Mouse (Mus musculus) midbrain, embryonic 16.5 days (tissue): Measurements from ENCODE around the gene Acsl5. TPM values are rescaled to one million over a fixed set of nuclear protein-coding genes. Genes with fewer than 3 reads are reported as not detected.

Source experiments
- ATAC-seq: fragments of 200-750 bp; cut with Nextera tagmentation; 2 replicates; pipeline ENCODE4 v1.8.0; 2017; ENCODE audit warnings: moderate TSS enrichment
- H3K27ac ChIP-seq: fragments of 300-500 bp; sonication (generic); 2 replicates; pipeline ENCODE4 v1.5.1; 2014; ENCODE audit warnings: mild to moderate bottlenecking, low read length, mixed read lengths
- H3K27me3 ChIP-seq: fragments of 300-500 bp; sonication (generic); 2 replicates; pipeline ENCODE4 v1.6.1; 2014; ENCODE audit warnings: low read depth, low read length, mixed read lengths; ENCODE audit not compliant: control insufficient read depth, insufficient read depth
- H3K36me3 ChIP-seq: fragments of 300-500 bp; sonication (generic); 2 replicates; pipeline ENCODE4 v1.6.1; 2014; ENCODE audit warnings: mild to moderate bottlenecking, low read length, moderate library complexity, mixed read lengths; ENCODE audit not compliant: control insufficient read depth, insufficient read depth
- H3K4me1 ChIP-seq: fragments of 300-500 bp; sonication (generic); 2 replicates; pipeline ENCODE4 v1.6.1; 2014; ENCODE audit warnings: mild to moderate bottlenecking, low read length, mixed read lengths; ENCODE audit not compliant: control insufficient read depth, insufficient read depth
- H3K4me2 ChIP-seq: fragments of 300-500 bp; sonication (generic); 2 replicates; pipeline ENCODE4 v1.6.1; 2014; ENCODE audit warnings: mild to moderate bottlenecking, low read length, mixed read lengths
- H3K4me3 ChIP-seq: fragments of 300-500 bp; sonication (generic); 2 replicates; pipeline ENCODE4 v1.5.1; 2014; ENCODE audit warnings: low read depth, mild to moderate bottlenecking, low read length, moderate library complexity, mixed read lengths
- H3K9ac ChIP-seq: fragments of 300-500 bp; sonication (generic); 2 replicates; pipeline ENCODE4 v1.6.1; 2014; ENCODE audit warnings: low read depth, low read length, mixed read lengths
- H3K9me3 ChIP-seq: fragments of 300-500 bp; sonication (generic); replicated peaks from 2 replicates; pipeline ENCODE4 v1.6.1; 2014; ENCODE audit warnings: mild to moderate bottlenecking, low read length, mixed read lengths; ENCODE audit not compliant: control insufficient read depth, poor library complexity, severe bottlenecking
- WGBS: fragments of 180-500 bp; shearing (Covaris S2); extraction: QIAGEN DNeasy Blood & Tissue Kit; methylation state at CpG from one replicate; pipeline ENCODE4 v1.1.7; 2014; 5-methylcytosine and 5-hydroxymethylcytosine counted together
- polyA plus RNA-seq: library from polyadenylated mRNA; unstranded; fragments of >200 nt; fragmentation: Nextera tagmentation; extraction: Ambion mirVana; gene quantifications from 2 replicates; pipeline ENCODE4 v1.2.1, GENCODE M21; 2015

Gene Acsl5
- polyA plus RNA-seq, 1 experiment from 2014 or later: 14.7 TPM

GRCm38 (mm10) chr19:55250451-55250850 is 1.3 kb upstream of the Acsl5 start:
- 87% methylated on average over 5 of the region's 5 CpGs for WGBS

GRCm38 (mm10) chr19:55253239-55253569 is 1.5 kb downstream of the Acsl5 start:
- no peaks in the 10 kb centered on the region for H3K36me3 ChIP-seq
- H3K4me1 ChIP-seq: peaks cover 21% of the 10 kb centered on the region
- 3% methylated on average over 9 of the region's 9 CpGs for WGBS
- no peak for ATAC-seq
- peak overlapping the region; percentile 39 for H3K4me3 ChIP-seq
- no peaks in the 10 kb centered on the region for H3K27me3 ChIP-seq
- H3K9ac ChIP-seq: peak overlapping the region; percentile 52
- peak overlapping the region; percentile 59 for H3K4me2 ChIP-seq
- H3K9me3 ChIP-seq: no peaks in the 10 kb centered on the region
- peak overlapping the region; percentile 40 for H3K27ac ChIP-seq

More at GRCm38 (mm10) chr19:55250451-55250850, 1.3 kb upstream of the Acsl5 start:
- Histone ChIP-seq H3K9ac (no peak overlapping the region), H3K4me1 (peaks cover 21% of the 10 kb centered on the region), H3K4me2 (no peak overlapping the region), H3K36me3 (no peaks in the 10 kb centered on the region), H3K4me3 (no peak overlapping the region), H3K9me3 (no peaks in the 10 kb centered on the region), H3K27ac (no peak overlapping the region), H3K27me3 (no peaks in the 10 kb centered on the region)
- no peak for ATAC-seq

DNA sequence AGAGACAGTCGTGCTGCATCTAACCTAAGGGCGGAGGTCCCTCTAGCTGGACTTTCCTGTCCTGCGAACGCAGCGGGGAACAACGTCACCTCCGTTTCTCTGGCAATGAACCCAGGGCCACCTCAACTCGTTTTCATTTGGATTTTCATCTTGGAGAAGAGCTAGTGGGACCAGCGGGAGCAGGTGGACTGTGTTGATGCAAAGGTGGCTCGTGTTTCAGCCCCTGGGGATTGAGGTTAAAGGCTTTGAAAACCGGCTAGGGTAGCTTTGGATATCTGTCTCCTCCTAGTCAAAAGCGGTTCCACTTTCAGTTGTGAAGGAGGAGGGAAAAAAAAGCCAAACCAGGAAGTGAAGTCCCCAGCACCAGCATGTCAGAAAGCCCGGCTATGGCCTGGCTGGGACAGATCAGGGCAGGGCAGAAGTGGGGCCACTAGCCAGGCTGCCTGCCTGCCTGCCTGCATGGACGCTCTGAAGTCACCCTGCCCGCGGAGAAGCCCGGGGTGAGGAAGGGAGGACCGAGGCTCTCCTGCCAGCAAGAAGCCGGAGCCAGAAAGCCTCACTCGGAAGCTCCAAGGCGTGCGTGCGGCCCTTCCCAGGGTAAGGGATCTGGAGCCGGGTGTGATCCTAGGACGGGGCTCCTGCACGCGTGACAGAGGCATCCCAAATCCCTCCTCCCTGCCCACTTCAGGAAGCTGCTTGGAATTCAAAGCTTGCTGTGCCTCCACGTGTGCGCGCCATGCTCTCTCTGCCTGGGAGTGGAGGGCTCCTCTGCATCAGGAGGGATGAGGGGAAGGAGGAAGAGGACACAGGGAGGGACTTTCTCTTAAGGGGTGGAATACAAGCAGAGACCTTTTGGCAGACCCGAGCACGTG is 2.1 kb downstream of the Acsl5 start:
- H3K4me2 ChIP-seq: peak overlapping the region; percentile 59
- H3K36me3 ChIP-seq: no peaks in the 10 kb centered on the region
- H3K4me1 ChIP-seq: peaks cover 21% of the 10 kb centered on the region
- under 1% methylated on average over 32 of the region's 32 CpGs for WGBS
- no peaks in the 10 kb centered on the region for H3K27me3 ChIP-seq
- peak overlapping the region; percentile 40 for H3K27ac ChIP-seq
- H3K9ac ChIP-seq: peak overlapping the region; percentile 52
- peak overlapping the region; percentile 39 for H3K4me3 ChIP-seq
- ATAC-seq: peak; percentile 77
- no peaks in the 10 kb centered on the region for H3K9me3 ChIP-seq

- Histone ChIP-seq H3K27me3 (no peaks in the 10 kb centered on the region), H3K9me3 (no peaks in the 10 kb centered on the region), H3K4me3 (peak overlapping the region; percentile 39), H3K36me3 (no peaks in the 10 kb centered on the region), H3K27ac (peak overlapping the region; percentile 40), H3K9ac (peak overlapping the region; percentile 52), H3K4me1 (peaks cover 21% of the 10 kb centered on the region), H3K4me2 (peak overlapping the region; percentile 59)
- peak; percentile 76 for ATAC-seq
- WGBS: 7% methylated on average over 5 of the region's 5 CpGs
These were observed 2.8 kb downstream of the Acsl5 start for GRCm38 (mm10) chr19:55254513-55255016.

DNA sequence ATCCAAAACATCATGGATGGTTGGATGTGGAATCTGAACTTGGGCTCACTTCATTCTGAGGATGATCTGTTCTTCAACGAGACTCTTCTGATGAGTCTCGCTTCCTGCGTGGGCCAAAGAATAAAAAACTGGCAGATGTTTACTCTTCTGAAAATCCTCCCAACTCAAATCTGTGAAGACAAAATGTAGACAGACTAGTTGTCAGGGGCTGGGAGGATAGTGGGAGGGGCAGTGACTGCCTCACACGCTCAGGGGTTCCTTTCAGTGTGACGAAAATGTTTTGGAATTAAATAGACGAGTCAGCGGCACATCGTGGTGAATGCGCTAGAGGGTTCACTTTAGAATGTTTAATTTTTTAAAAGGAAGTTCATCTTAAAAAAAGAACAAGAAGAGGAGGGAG is 4.4 kb downstream of the Acsl5 start:
- Histone ChIP-seq H3K27me3 (no peaks in the 10 kb centered on the region), H3K9ac (no peak overlapping the region), H3K9me3 (no peaks in the 10 kb centered on the region), H3K36me3 (no peaks in the 10 kb centered on the region), H3K27ac (no peak overlapping the region), H3K4me1 (peaks cover 21% of the 10 kb centered on the region), H3K4me2 (no peak overlapping the region), H3K4me3 (no peak overlapping the region)
- ATAC-seq: no peak
- 76% methylated on average over 9 of the region's 9 CpGs for WGBS

DNA sequence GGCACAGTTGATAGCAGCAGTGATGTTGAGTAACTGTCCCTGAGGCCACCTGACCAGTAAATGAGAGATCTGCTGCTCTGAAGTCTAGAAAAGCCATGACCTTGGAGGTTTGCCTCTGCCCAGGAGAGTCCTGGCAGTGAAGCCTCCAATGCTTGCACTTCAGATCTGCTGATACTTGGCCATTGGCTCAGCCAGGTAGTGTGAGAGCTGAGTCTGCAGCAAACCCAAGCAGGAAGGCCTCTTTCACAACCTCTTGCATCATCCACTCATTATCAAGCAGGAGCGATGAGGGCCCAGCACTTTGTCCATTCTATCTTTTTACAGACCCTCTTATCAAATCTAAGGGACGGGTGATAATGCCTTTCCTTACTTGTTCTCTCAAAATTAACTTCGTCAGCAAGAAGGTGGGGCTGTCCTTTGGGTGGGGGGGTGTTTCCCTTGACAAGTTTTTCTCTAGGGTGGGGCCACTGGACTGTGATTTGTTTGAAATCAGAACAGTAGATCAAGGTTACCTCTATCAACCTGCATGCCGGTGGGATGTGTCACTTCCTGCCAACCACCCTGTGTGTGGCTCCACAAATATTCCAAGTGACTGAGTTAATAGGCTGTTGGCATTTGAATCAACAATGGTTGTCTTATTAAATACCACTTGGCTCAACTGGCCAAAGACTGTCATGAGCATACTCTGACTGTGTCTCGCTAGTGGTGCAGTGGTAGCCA is 6.1 kb downstream of the Acsl5 start:
- Histone ChIP-seq H3K27ac (no peak overlapping the region), H3K4me2 (no peak overlapping the region), H3K4me1 (peaks cover 21% of the 10 kb centered on the region), H3K9ac (no peak overlapping the region), H3K36me3 (no peaks in the 10 kb centered on the region), H3K4me3 (no peak overlapping the region), H3K27me3 (no peaks in the 10 kb centered on the region), H3K9me3 (no peaks in the 10 kb centered on the region)
- WGBS: 92% methylated on average over 5 of the region's 5 CpGs
- no peak for ATAC-seq

- Histone ChIP-seq H3K9ac (no peak overlapping the region), H3K36me3 (no peaks in the 10 kb centered on the region), H3K27ac (no peak overlapping the region), H3K4me1 (peaks cover 14% of the 10 kb centered on the region), H3K4me2 (no peak overlapping the region), H3K9me3 (no peaks in the 10 kb centered on the region), H3K4me3 (no peak overlapping the region), H3K27me3 (no peaks in the 10 kb centered on the region)
- no peak for ATAC-seq
- WGBS: 91% methylated on average over 5 of the region's 5 CpGs
These were observed 6.8 kb downstream of the Acsl5 start for GRCm38 (mm10) chr19:55258514-55258913.

DNA sequence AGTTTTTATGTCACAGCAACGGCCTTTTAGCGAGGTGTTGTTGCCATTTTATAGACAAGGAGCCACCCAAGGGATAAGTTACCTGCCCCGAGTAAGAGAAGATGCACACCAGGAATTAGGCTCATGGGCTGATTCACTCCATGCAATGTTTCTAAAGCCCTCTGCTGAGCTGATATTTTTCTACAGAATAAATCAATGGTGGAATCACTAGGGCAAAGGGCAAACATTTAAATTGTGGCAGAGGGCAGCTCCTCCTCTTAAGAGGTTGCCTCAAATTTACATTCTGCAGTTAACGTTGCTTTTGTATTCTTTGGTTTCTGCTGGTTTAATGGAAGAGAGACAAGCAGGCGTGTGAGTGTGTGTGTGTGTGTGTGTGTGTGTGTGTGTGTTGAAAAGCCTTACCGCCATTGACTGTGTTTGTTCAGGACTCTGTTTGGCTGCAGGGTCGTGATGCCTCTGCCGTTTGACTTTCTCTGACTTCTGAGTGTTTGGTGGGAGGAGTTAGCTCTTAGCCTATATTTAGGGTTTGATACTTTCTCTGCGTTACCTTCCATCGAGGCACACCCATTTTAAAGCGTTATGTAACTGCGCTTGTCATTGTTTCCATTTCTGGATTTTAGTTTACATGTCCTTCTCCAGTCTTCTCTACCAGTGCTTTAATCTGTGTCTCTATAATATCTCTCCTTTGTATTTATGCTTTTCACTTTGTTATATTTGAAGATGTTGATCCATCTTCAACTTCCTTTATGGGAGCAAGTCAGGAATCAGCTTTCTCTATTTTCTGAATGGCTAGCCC is 8.8 kb downstream of the Acsl5 start:
- no peaks in the 10 kb centered on the region for H3K36me3 ChIP-seq
- no peak for ATAC-seq
- H3K9ac ChIP-seq: no peak overlapping the region
- no peaks in the 10 kb centered on the region for H3K27me3 ChIP-seq
- no peaks in the 10 kb centered on the region for H3K4me1 ChIP-seq
- no peak overlapping the region for H3K4me2 ChIP-seq
- no peak overlapping the region for H3K27ac ChIP-seq
- no peak overlapping the region for H3K4me3 ChIP-seq
- H3K9me3 ChIP-seq: no peaks in the 10 kb centered on the region
- 74% methylated on average over 12 of the region's 12 CpGs for WGBS
